Mouse (Mus musculus): ENCODE results near the gene Chd9.
"Not testable (repeated sequence)": the region's sequence is repeated elsewhere in the genome, so short reads cannot be mapped to it uniquely, and the experiment has no call there.

Chd9 gene

GRCm38 (mm10) chr8:90869920-90870777 is 42.0 kb downstream of the Chd9 start:
- peak; percentile 62 for DNase-seq (ENCODE audit: low read depth, low spot score)

- no peak for DNase-seq (ENCODE audit: low read depth, low spot score)
Measured at GRCm38 (mm10) chr8:90871375-90872080, 43.4 kb downstream of the Chd9 start.

- no peak for DNase-seq (ENCODE audit: low read depth, low spot score)
Measured at GRCm38 (mm10) chr8:90873051-90873450, 44.9 kb downstream of the Chd9 start.

- DNase-seq (ENCODE audit: low read depth, low spot score): peak; percentile 73
Measured at GRCm38 (mm10) chr8:90876213-90876721, 48.1 kb downstream of the Chd9 start.

GRCm38 (mm10) chr8:90876722-90877429 is 48.7 kb downstream of the Chd9 start:
- DNase-seq (ENCODE audit: low read depth, low spot score): peak; percentile 68

GRCm38 (mm10) chr8:90877430-90877975 is 49.4 kb downstream of the Chd9 start:
- no peak for DNase-seq (ENCODE audit: low read depth, low spot score)

- DNase-seq (ENCODE audit: low read depth, low spot score): no peak
Measured at GRCm38 (mm10) chr8:90878551-90878950, 50.4 kb downstream of the Chd9 start.

- no peak for DNase-seq (ENCODE audit: low read depth, low spot score)
Measured at GRCm38 (mm10) chr8:90880041-90880440, 51.9 kb downstream of the Chd9 start.

GRCm38 (mm10) chr8:90881181-90881580 is 53.0 kb downstream of the Chd9 start:
- DNase-seq (ENCODE audit: low read depth, low spot score): no peak

GRCm38 (mm10) chr8:90882088-90882691 is 54.0 kb downstream of the Chd9 start:
- DNase-seq (ENCODE audit: low read depth, low spot score): no peak

GRCm38 (mm10) chr8:90885671-90886368 is 57.7 kb downstream of the Chd9 start:
- no peak for DNase-seq (ENCODE audit: low read depth, low spot score)

GRCm38 (mm10) chr8:90886369-90886712 is 58.2 kb downstream of the Chd9 start:
- DNase-seq (ENCODE audit: low read depth, low spot score): not testable (repeated sequence)

- not testable (repeated sequence) for DNase-seq (ENCODE audit: low read depth, low spot score)
Measured at GRCm38 (mm10) chr8:90887328-90887727, 59.2 kb downstream of the Chd9 start.

GRCm38 (mm10) chr8:90891872-90892578 is 63.9 kb downstream of the Chd9 start:
- DNase-seq (ENCODE audit: low read depth, low spot score): no peak

- DNase-seq (ENCODE audit: low read depth, low spot score): no peak
Measured at GRCm38 (mm10) chr8:90892579-90892919, 64.4 kb downstream of the Chd9 start.

- peak; percentile 79 for DNase-seq (ENCODE audit: low read depth, low spot score)
Measured at GRCm38 (mm10) chr8:90894231-90894914, 66.2 kb downstream of the Chd9 start.

- no peak for DNase-seq (ENCODE audit: low read depth, low spot score)
Measured at GRCm38 (mm10) chr8:90897343-90897742, 69.2 kb downstream of the Chd9 start.

GRCm38 (mm10) chr8:90898578-90898977 is 70.4 kb downstream of the Chd9 start:
- no peak for DNase-seq (ENCODE audit: low read depth, low spot score)

- no peak for DNase-seq (ENCODE audit: low read depth, low spot score)
Measured at GRCm38 (mm10) chr8:90902002-90902401, 73.8 kb downstream of the Chd9 start.
